Mouse (Mus musculus): ENCODE measurements around the gene Rufy3. TPM values are rescaled to one million over a fixed set of nuclear protein-coding genes. Genes with fewer than 3 reads are reported as not detected.

Gene Rufy3
- polyA plus RNA-seq, 1 experiment from 2014 or later, result 13.5 TPM

- H3K9me3 ChIP-seq (replicated peaks; ENCODE audit: control insufficient read depth, low read length), result no peaks in the 10 kb centered on the region
- H3K4me2 ChIP-seq (ENCODE audit: low read depth, low read length), result peak overlapping the region; percentile 58
- H3K36me3 ChIP-seq (ENCODE audit: control insufficient read depth, insufficient read depth, low read length), result no peaks in the 10 kb centered on the region
- peak overlapping the region; percentile 81 for H3K9ac ChIP-seq (ENCODE audit: low read length)
- 7% methylated on average over 29 of the region's 29 CpGs for WGBS
- H3K27ac ChIP-seq (ENCODE audit: low read length), result peak overlapping the region; percentile 92
- H3K4me1 ChIP-seq (ENCODE audit: control insufficient read depth, insufficient read depth, low read length), result peaks cover 14% of the 10 kb centered on the region
- no peaks in the 10 kb centered on the region for H3K27me3 ChIP-seq (ENCODE audit: control insufficient read depth, insufficient read depth, low read length)
- H3K4me3 ChIP-seq (replicated peaks; ENCODE audit: low read length), result peak overlapping the region; percentile 66
- ATAC-seq (ENCODE audit: insufficient read depth, low FRiP score), result peak; percentile 57; the same call in 1 of the 2 replicates
Measured at GRCm38 (mm10) chr5:88553271-88554085, 11.4 kb upstream of the Rufy3 start.

DNA sequence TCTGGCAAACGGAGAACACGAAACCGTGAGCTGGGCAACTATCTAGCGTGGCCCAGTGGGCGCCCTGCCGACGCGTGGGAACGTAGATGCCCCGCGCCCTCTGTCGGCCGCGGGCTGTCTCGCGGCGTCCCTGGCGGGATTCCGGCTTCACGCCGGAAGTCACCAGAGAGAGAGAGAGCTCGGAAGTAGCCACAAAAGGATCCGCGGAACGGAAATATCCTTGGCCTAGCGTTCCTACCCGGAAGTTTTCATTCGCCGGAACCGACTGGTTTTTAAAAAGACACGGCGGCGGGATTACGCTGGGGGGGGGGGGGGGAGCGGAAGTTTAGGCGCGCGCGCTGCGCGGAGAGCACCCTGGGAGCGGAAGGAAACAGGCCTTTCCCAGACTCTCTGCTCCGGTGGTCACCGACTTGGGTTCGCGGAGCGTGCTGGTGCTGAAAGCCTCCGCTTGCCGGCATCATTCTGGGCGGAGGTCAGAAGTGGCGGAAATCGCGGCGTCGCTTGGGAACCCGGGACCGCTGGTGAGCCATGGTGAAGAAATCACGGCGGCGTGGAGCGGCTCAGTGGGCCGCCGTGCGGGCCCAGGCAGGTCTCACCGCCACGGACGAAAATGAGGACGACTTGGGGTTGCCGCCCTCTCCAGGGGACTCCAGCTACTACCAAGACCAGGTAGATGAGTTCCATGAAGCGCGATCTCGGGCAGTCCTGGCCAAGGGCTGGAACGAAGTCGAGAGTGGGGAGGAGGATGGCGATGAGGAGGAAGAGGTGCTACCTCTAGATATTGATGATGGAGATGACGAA lies 10.6 kb upstream of the Rufy3 start, which contains the start of gene Utp3:
Gene Utp3 (plus strand): TSS at position 377 of the 801 bp plus-strand sequence.
- Histone ChIP-seq H3K36me3 (ENCODE audit: control insufficient read depth, insufficient read depth, low read length) (no peaks in the 10 kb centered on the region), H3K27ac (ENCODE audit: low read length) (peak within 1 kb of the TSS; percentile 93), H3K4me3 (replicated peaks; ENCODE audit: low read length) (peak within 1 kb of the TSS; percentile 66), H3K9me3 (replicated peaks; ENCODE audit: control insufficient read depth, low read length) (no peaks in the 10 kb centered on the region), H3K9ac (ENCODE audit: low read length) (peak within 1 kb of the TSS; percentile 89), H3K4me1 (ENCODE audit: control insufficient read depth, insufficient read depth, low read length) (peaks cover 16% of the 10 kb centered on the region), H3K27me3 (ENCODE audit: control insufficient read depth, insufficient read depth, low read length) (no peaks in the 10 kb centered on the region), H3K4me2 (ENCODE audit: low read depth, low read length) (peak within 1 kb of the TSS; percentile 99)
- WGBS, result under 1% methylated on average over 75 of the region's 76 CpGs
- ATAC-seq (ENCODE audit: insufficient read depth, low FRiP score), result peak; percentile 95

DNA sequence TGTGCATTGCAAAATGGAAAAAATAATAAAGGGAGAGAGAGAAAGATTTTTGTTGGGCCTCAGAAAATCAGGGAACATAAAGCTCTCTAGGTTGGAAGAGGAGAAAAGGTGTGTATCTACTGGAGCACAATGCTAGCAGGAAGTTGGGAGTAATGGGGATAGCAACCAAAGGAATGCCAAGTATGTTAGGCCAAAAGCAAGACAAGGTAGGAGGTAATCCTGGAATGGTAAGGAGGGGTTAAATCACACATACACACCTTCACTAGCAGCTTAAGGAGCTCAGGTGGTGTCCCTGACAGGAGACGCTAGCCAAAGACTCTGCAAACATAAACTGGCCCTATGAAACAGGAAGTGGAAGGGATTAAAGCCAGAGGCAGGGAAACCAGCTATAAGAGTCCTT lies 5.8 kb upstream of the Rufy3 start:
- peaks cover 14% of the 10 kb centered on the region for H3K4me1 ChIP-seq (ENCODE audit: control insufficient read depth, insufficient read depth, low read length)
- H3K27ac ChIP-seq (ENCODE audit: low read length), result no peak overlapping the region
- ATAC-seq (ENCODE audit: insufficient read depth, low FRiP score), result no peak
- H3K4me2 ChIP-seq (ENCODE audit: low read depth, low read length), result no peak overlapping the region
- no peaks in the 10 kb centered on the region for H3K9me3 ChIP-seq (replicated peaks; ENCODE audit: control insufficient read depth, low read length)
- no peak overlapping the region for H3K4me3 ChIP-seq (replicated peaks; ENCODE audit: low read length)
- H3K9ac ChIP-seq (ENCODE audit: low read length), result no peak overlapping the region
- no peaks in the 10 kb centered on the region for H3K27me3 ChIP-seq (ENCODE audit: control insufficient read depth, insufficient read depth, low read length)
- H3K36me3 ChIP-seq (ENCODE audit: control insufficient read depth, insufficient read depth, low read length), result no peaks in the 10 kb centered on the region
- 10% methylated on average over 1 of the region's 1 CpGs for WGBS

DNA sequence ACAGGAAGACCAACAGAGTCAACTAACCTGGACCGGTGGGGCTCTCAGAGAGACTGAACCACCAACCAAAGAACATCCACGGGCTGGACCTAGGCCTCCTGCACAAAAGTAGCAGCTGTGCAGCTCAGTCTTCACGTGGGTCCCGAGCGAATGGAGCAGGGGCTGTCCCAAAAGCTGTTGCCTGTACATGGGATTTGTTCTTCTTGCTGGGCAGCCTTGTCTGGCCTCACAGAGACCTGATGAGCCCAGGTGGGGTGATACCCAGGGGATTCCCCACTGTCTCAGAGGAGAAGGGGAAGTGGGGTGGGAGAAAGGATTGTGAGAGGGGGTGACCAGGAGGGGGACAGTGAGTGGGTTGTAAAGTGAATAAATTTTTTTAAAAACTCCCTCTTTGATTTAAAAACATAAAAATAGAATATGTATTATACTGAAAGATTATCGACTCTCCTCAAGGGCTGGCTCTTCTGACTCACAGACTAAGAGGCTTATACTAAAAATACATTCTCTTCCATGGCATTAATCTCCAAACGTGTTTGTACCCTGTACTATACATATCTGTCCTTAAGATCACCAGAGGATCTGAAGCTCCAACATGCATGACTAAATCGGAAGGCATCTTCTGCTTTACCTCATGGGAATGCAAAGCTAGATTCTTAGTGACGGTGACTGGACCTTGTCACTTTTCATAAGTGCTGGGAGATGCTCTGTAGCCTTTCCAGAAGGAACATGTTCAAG lies 3.6 kb upstream of the Rufy3 start:
- 83% methylated on average over 9 of the region's 9 CpGs for WGBS
- Histone ChIP-seq H3K9me3 (replicated peaks; ENCODE audit: control insufficient read depth, low read length) (no peaks in the 10 kb centered on the region), H3K36me3 (ENCODE audit: control insufficient read depth, insufficient read depth, low read length) (no peaks in the 10 kb centered on the region), H3K27ac (ENCODE audit: low read length) (no peak overlapping the region), H3K4me3 (replicated peaks; ENCODE audit: low read length) (no peak overlapping the region), H3K27me3 (ENCODE audit: control insufficient read depth, insufficient read depth, low read length) (no peaks in the 10 kb centered on the region), H3K4me1 (ENCODE audit: control insufficient read depth, insufficient read depth, low read length) (peaks cover 5% of the 10 kb centered on the region; the same call in 1 of the 2 replicates), H3K9ac (ENCODE audit: low read length) (no peak overlapping the region), H3K4me2 (ENCODE audit: low read depth, low read length) (no peak overlapping the region)
- ATAC-seq (ENCODE audit: insufficient read depth, low FRiP score), result no peak

DNA sequence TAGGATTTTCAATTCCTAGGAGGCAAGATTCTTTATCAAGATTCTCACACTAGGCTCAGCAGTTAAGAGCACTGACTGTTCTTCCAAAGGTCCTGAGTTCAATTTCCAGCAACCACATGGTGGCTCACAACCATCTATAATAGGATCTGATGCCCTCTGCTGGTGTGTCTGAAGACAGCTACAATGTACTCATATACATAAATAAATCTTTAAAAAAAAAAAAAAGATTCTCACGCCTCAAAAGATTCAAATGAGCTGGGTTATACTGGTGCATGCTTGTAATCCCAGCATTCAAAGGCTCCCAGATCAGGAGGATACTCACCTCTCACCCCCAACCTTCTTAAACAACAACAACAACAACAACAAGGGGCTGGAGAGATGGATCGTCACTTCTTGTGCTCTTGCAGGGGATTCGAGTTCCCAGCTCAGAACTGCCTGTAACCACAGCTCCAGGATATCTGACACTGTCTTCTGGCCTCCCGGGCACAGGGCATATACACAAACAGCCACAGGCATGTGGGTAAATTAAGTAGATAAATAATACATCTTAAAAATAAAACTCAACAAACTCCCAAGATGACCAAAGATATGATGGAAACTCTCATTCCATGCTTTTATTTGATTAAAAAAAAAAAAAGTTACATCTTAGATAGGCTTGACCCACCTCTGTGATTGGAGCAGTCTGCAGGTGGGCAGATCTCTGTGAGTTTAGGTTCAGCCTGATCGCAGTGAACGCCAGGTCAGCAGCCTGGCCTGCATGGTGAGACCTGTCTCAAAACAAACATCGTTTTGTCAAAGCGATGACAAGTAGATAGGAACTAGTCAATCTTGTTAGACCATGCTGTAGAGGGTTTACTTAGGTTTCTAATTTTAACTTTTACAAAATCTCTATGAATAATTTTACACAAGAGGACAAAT lies 1.7 kb upstream of the Rufy3 start:
- H3K9ac ChIP-seq (ENCODE audit: low read length), result no peak overlapping the region
- H3K4me2 ChIP-seq (ENCODE audit: low read depth, low read length), result no peak overlapping the region
- H3K4me3 ChIP-seq (replicated peaks; ENCODE audit: low read length), result no peak overlapping the region
- H3K27me3 ChIP-seq (ENCODE audit: control insufficient read depth, insufficient read depth, low read length), result no peaks in the 10 kb centered on the region
- peaks cover 9% of the 10 kb centered on the region; the same call in 1 of the 2 replicates for H3K4me1 ChIP-seq (ENCODE audit: control insufficient read depth, insufficient read depth, low read length)
- no peaks in the 10 kb centered on the region for H3K9me3 ChIP-seq (replicated peaks; ENCODE audit: control insufficient read depth, low read length)
- ATAC-seq (ENCODE audit: insufficient read depth, low FRiP score), result no peak
- WGBS, result 58% methylated on average over 8 of the region's 8 CpGs
- H3K27ac ChIP-seq (ENCODE audit: low read length), result no peak overlapping the region
- no peaks in the 10 kb centered on the region for H3K36me3 ChIP-seq (ENCODE audit: control insufficient read depth, insufficient read depth, low read length)

GRCm38 (mm10) chr5:88565148-88566033 lies 551 bp downstream of the Rufy3 start:
- Histone ChIP-seq H3K36me3 (ENCODE audit: control insufficient read depth, insufficient read depth, low read length) (no peaks in the 10 kb centered on the region), H3K27me3 (ENCODE audit: control insufficient read depth, insufficient read depth, low read length) (no peaks in the 10 kb centered on the region), H3K9ac (ENCODE audit: low read length) (peak overlapping the region; percentile 82), H3K4me3 (replicated peaks; ENCODE audit: low read length) (peak overlapping the region; percentile 80), H3K4me1 (ENCODE audit: control insufficient read depth, insufficient read depth, low read length) (0 out of 2 replicates have a peak, but pooled peaks cover 6% of the 10 kb centered on the region), H3K4me2 (ENCODE audit: low read depth, low read length) (peak overlapping the region; percentile 75), H3K27ac (ENCODE audit: low read length) (peak overlapping the region; percentile 83), H3K9me3 (replicated peaks; ENCODE audit: control insufficient read depth, low read length) (no peaks in the 10 kb centered on the region)
- peak; percentile 75 for ATAC-seq (ENCODE audit: insufficient read depth, low FRiP score)
- under 1% methylated on average over 92 of the region's 119 CpGs for WGBS

DNA sequence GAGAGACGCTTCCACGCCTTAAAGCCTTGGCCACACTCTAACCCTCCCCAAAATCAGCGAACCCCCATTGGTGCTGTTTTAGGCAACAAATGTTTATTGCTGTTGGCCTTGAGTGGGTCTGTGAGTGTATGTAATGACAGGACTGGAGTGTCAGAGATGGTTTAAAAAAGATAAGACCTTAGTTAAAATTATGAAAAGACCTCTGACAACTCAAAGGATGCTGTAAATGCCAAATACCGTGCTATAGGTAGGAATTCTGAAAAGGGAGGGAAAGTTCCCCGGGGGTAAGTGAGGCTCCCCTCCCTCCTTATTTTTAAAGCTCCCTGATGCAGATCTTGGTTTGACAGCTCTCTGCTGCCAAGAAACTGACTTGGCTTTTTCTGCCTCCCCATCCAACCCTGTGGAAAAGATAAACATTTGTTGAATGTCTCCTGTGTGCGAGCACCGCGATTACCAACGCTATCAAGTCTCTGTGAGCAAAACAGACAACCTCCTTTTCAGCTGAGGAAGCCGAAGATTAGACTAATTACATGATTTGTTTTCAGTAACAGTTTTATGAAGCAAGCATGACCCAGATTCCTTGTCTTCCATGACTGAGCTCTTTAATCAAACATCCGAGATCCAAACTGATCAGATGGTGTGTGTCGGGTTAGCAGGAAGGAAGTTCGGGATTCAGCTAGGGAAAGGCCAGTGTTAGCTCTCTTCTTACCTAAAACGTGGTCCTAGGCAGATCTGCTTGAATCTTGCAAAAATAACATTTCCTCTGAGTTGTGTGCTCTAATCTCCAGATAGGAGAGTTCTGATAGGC lies 1.4 kb downstream of the Rufy3 start:
- no peaks in the 10 kb centered on the region for H3K36me3 ChIP-seq (ENCODE audit: control insufficient read depth, insufficient read depth, low read length)
- H3K4me2 ChIP-seq (ENCODE audit: low read depth, low read length), result peak overlapping the region; percentile 75
- peak; percentile 4; the same call in 1 of the 2 replicates for ATAC-seq (ENCODE audit: insufficient read depth, low FRiP score)
- H3K4me1 ChIP-seq (ENCODE audit: control insufficient read depth, insufficient read depth, low read length), result 0 out of 2 replicates have a peak, but pooled peaks cover 6% of the 10 kb centered on the region
- peak overlapping the region; percentile 83 for H3K27ac ChIP-seq (ENCODE audit: low read length)
- H3K4me3 ChIP-seq (replicated peaks; ENCODE audit: low read length), result peak overlapping the region; percentile 80
- H3K9ac ChIP-seq (ENCODE audit: low read length), result peak overlapping the region; percentile 82
- H3K9me3 ChIP-seq (replicated peaks; ENCODE audit: control insufficient read depth, low read length), result no peaks in the 10 kb centered on the region
- no peaks in the 10 kb centered on the region for H3K27me3 ChIP-seq (ENCODE audit: control insufficient read depth, insufficient read depth, low read length)
- 4% methylated on average over 14 of the region's 14 CpGs for WGBS
